In the genomic region with DNA sequence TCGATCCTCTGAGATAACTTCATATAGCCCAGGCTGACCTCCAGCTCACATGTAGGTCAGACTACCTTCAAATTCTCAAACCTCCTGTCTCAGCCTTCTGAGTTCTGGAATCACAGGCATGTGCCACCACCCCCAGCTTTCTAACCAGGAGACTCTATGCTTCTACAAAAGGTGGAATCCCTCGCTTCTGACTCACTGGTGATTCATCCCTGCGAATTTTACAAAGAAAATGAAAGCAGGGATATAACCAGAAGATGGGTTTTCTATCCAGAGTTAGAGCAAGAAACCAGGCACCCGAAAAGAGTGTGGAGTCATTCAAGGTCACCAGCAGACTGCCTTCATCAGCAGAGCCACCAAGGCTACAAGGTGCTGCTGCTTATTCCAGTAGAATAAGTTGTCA, we compare ENCODE assay signal across 19 mouse cellular contexts. TPM values are rescaled to one million over a fixed set of nuclear protein-coding genes. Genes with fewer than 3 reads are reported as not detected.
A peak's percentile ranks its signal among the peaks of the same experiment; 100 is the strongest.
DNase-seq lines count a peak whose midpoint lies in the region; ATAC-seq and TF ChIP-seq lines count a peak whose summit lies in the region.
"Had no signal": no experiment of that assay in that cellular context is flagged by ENCODE, and none has a peak within 500 bp of the region (broad histone marks: within the 10 kb centered on the region; RNA-seq: fewer than 3 reads in every experiment).

No protein-coding gene starts in this region.

- intact Hi-C loops in left cerebral cortex, adult 2 months (cut with DNase I): no loop called here

- no peak overlapping the region for H3K4me3 ChIP-seq in left cerebral cortex, adult 2 months
- H3K4me3 ChIP-seq in forebrain, embryonic 10.5 days: no peak overlapping the region
- H3K4me3 ChIP-seq: hindbrain, embryonic 13.5 days; liver, embryonic 12.5 days had no signal

- peak overlapping the region; percentile 41 for H3K27ac ChIP-seq in left cerebral cortex, adult 2 months
- no peak overlapping the region for H3K27ac ChIP-seq in forebrain, embryonic 10.5 days
- H3K27ac ChIP-seq: hindbrain, embryonic 13.5 days; liver, embryonic 12.5 days had no signal

- DNase-seq in frontal cortex, postnatal 14 days (ENCODE audit: low spot score in 2 of 2): no peak
- DNase-seq in right cerebral cortex, postnatal 25 days: peak; percentile 50
- DNase-seq in right cerebral cortex, postnatal 10 days (ENCODE audit: low spot score in 2 of 2): no peak
- DNase-seq in left cerebral cortex, adult 2 months (ENCODE audit: extremely low spot score in 1 of 2, low spot score in 2 of 2): peak; percentile 44 to 48
- DNase-seq in thymus, postnatal 36 days: no peak
- DNase-seq in forebrain, embryonic 10.5 days (ENCODE audit: extremely low spot score, low spot score): no peak
- DNase-seq: B cell, adult 2 months; forebrain, postnatal 0 days; heart, adult 18-20 months; kidney, postnatal 14 days; layer of hippocampus, postnatal 36 days; retina, postnatal 1 day; thymus, adult 2 months had no signal

- ATAC-seq in frontal cortex, adult (ENCODE audit: low TSS enrichment): peak; percentile 98
- ATAC-seq in CD4-positive, CD25-positive, alpha-beta regulatory T cell, adult 4 months: no peak
- ATAC-seq: forebrain, postnatal 0 days; intestine, postnatal 0 days; liver, embryonic 12.5 days; lung, postnatal 0 days had no signal

- H3K27me3 ChIP-seq in forebrain, embryonic 10.5 days (ENCODE audit: poor library complexity, severe bottlenecking): no peaks in the 10 kb centered on the region
- H3K27me3 ChIP-seq: hindbrain, embryonic 13.5 days; liver, embryonic 12.5 days had no signal

- H3K4me1 ChIP-seq in forebrain, embryonic 10.5 days: no peaks in the 10 kb centered on the region
- H3K4me1 ChIP-seq: hindbrain, embryonic 13.5 days; liver, embryonic 12.5 days had no signal

- no peak for TF ChIP-seq CTCF in left cerebral cortex, adult 2 months (IDR thresholded peaks at IDR 0.05)

- no peaks in the 10 kb centered on the region for H3K36me3 ChIP-seq in forebrain, embryonic 10.5 days (replicated peaks)
- H3K36me3 ChIP-seq: hindbrain, embryonic 13.5 days; liver, embryonic 12.5 days had no signal

- no peaks in the 10 kb centered on the region for H3K9me3 ChIP-seq in forebrain, embryonic 10.5 days
- H3K9me3 ChIP-seq: hindbrain, embryonic 13.5 days; liver, embryonic 12.5 days had no signal

- WGBS in forebrain, embryonic 10.5 days: 94% methylated on average over 4 of the region's 4 CpGs

RNA-seq across cellular contexts. Expression of gene Klf9, which starts 49.4 kb away (rescaled TPM):
- total RNA-seq in left cerebral cortex, adult 2 months (2021): 100 to 1,000 TPM; 200 to 205 TPM
- 1 to 10 TPM; 3.6 to 4.3 TPM for polyA plus RNA-seq in CD4-positive, CD25-positive, alpha-beta regulatory T cell, adult 4 months (2017; shearing (Covaris generic))
- polyA plus RNA-seq in forebrain, embryonic 10.5 days (2016; fragmentation: Nextera tagmentation; extraction: Ambion mirVana): 0.81 and 0.95 TPM in 2 replicates

Comparison
In these comparisons a context has a peak if more than half of its experiments do, and no peak if none do; other contexts are left out.
1. DNase-seq: peak in right cerebral cortex, postnatal 25 days (single experiment) and left cerebral cortex, adult 2 months (2 of 2); none in frontal cortex, postnatal 14 days (0 of 2), right cerebral cortex, postnatal 10 days (0 of 2), thymus, postnatal 36 days (0 of 2) and forebrain, embryonic 10.5 days (single experiment).